Mouse (Mus musculus) forebrain, embryonic 11.5 days (tissue): ENCODE results near the gene Rhoa. TPM values are rescaled to one million over a fixed set of nuclear protein-coding genes. Genes with fewer than 3 reads are reported as not detected.

ENCODE experiments used
- ATAC-seq: fragments of 200-750 bp; cut with Nextera tagmentation; replicated peaks from 2 replicates; pipeline ENCODE4 v1.8.0; 2017; ENCODE audit warnings: moderate TSS enrichment; ENCODE audit not compliant: low FRiP score
- DNase-seq: peaks from one replicate; pipeline ENCODE4 v3.0.0-alpha.2; 2017; ENCODE audit warnings: low spot score
- H3K27ac ChIP-seq: fragments of 300-500 bp; sonication (generic); 2 replicates; pipeline ENCODE4 v1.5.1; 2014; ENCODE audit warnings: low read depth, low read length
- H3K27me3 ChIP-seq: fragments of 300-500 bp; sonication (generic); 2 replicates; pipeline ENCODE4 v1.6.1; 2014; ENCODE audit warnings: mild to moderate bottlenecking, low read length, mixed read lengths; ENCODE audit not compliant: control insufficient read depth, insufficient read depth
- H3K36me3 ChIP-seq: fragments of 300-500 bp; sonication (generic); 2 replicates; pipeline ENCODE4 v1.6.1; 2014; ENCODE audit warnings: mild to moderate bottlenecking, low read length, moderate library complexity, mixed read lengths; ENCODE audit not compliant: control insufficient read depth, insufficient read depth
- H3K4me1 ChIP-seq: fragments of 300-500 bp; sonication (generic); replicated peaks from 2 replicates; pipeline ENCODE4 v1.6.1; 2014; ENCODE audit warnings: low read length, mixed read lengths; ENCODE audit not compliant: control insufficient read depth, insufficient read depth
- H3K4me2 ChIP-seq: fragments of 300-500 bp; sonication (generic); 2 replicates; pipeline ENCODE4 v1.6.1; 2014; ENCODE audit warnings: low read depth, mild to moderate bottlenecking, low read length, moderate library complexity, mixed read lengths; ENCODE audit not compliant: severe bottlenecking
- H3K4me3 ChIP-seq: fragments of 300-500 bp; sonication (generic); 2 replicates; pipeline ENCODE4 v1.5.1; 2014; ENCODE audit warnings: low read depth, low read length
- H3K9ac ChIP-seq: fragments of 300-500 bp; sonication (generic); 2 replicates; pipeline ENCODE4 v1.6.1; 2014; ENCODE audit warnings: low read length
- H3K9me3 ChIP-seq: fragments of 300-500 bp; sonication (generic); 2 replicates; pipeline ENCODE4 v1.6.1; 2016; ENCODE audit warnings: low read length, mixed read lengths; ENCODE audit not compliant: control insufficient read depth
- WGBS: fragments of 180-500 bp; shearing (Covaris S2); extraction: QIAGEN DNeasy Blood & Tissue Kit; methylation state at CpG from one replicate; pipeline ENCODE4 v1.1.7; 2014; 5-methylcytosine and 5-hydroxymethylcytosine counted together
- polyA plus RNA-seq: library from polyadenylated mRNA; unstranded; fragments of >200 nt; fragmentation: Nextera tagmentation; extraction: Ambion mirVana; gene quantifications from 2 replicates; pipeline ENCODE4 v1.2.1, GENCODE M21; 2014

Rhoa gene
- polyA plus RNA-seq, 1 experiment from 2014 or later: 303 TPM

- Histone ChIP-seq H3K4me1 (peaks cover 10% of the 10 kb centered on the region), H3K9ac (peak overlapping the region; percentile 90), H3K9me3 (no peaks in the 10 kb centered on the region), H3K4me2 (peak overlapping the region; percentile 86), H3K27me3 (no peaks in the 10 kb centered on the region), H3K36me3 (peaks cover 4% of the 10 kb centered on the region; the same call in 1 of the 2 replicates), H3K4me3 (peak overlapping the region; percentile 79), H3K27ac (peak overlapping the region; percentile 25; the same call in 1 of the 2 replicates)
- ATAC-seq (no peak), DNase-seq (no peak)
- WGBS: 76% methylated on average over 10 of the region's 10 CpGs
These were observed 34.6 kb downstream of the Rhoa start for GRCm38 (mm10) chr9:108340258-108341138.

GRCm38 (mm10) chr9:108341139-108341475 is 35.2 kb downstream of the Rhoa start:
- WGBS: 93% methylated on average over 5 of the region's 5 CpGs
- Histone ChIP-seq H3K36me3 (peaks cover 4% of the 10 kb centered on the region; the same call in 1 of the 2 replicates), H3K27me3 (no peaks in the 10 kb centered on the region), H3K4me2 (no peak overlapping the region), H3K27ac (no peak overlapping the region), H3K9ac (no peak overlapping the region; the same call in 1 of the 2 replicates), H3K4me3 (no peak overlapping the region), H3K4me1 (peaks cover 10% of the 10 kb centered on the region), H3K9me3 (no peaks in the 10 kb centered on the region)
- no peak for ATAC-seq
- no peak for DNase-seq

GRCm38 (mm10) chr9:108341801-108342200 is 35.9 kb downstream of the Rhoa start:
- no peaks in the 10 kb centered on the region for H3K27me3 ChIP-seq
- DNase-seq (no peak), ATAC-seq (no peak)
- peaks cover 12% of the 10 kb centered on the region for H3K4me1 ChIP-seq
- H3K4me3 ChIP-seq: no peak overlapping the region
- H3K9me3 ChIP-seq: no peaks in the 10 kb centered on the region
- no peak overlapping the region for H3K27ac ChIP-seq
- H3K4me2 ChIP-seq: no peak overlapping the region
- H3K9ac ChIP-seq: no peak overlapping the region
- peaks cover 4% of the 10 kb centered on the region; the same call in 1 of the 2 replicates for H3K36me3 ChIP-seq

- Histone ChIP-seq H3K27me3 (no peaks in the 10 kb centered on the region), H3K4me1 (peaks cover 14% of the 10 kb centered on the region), H3K9ac (no peak overlapping the region), H3K4me2 (no peak overlapping the region), H3K36me3 (peaks cover 4% of the 10 kb centered on the region; the same call in 1 of the 2 replicates), H3K4me3 (no peak overlapping the region), H3K27ac (no peak overlapping the region), H3K9me3 (no peaks in the 10 kb centered on the region)
- no peak for DNase-seq
- WGBS: 62% methylated on average over 5 of the region's 5 CpGs
- no peak for ATAC-seq
These were observed 36.4 kb downstream of the Rhoa start for GRCm38 (mm10) chr9:108342301-108342831.

- H3K27ac ChIP-seq: no peak overlapping the region
- ATAC-seq: no peak
These were observed 37.4 kb downstream of the Rhoa start for GRCm38 (mm10) chr9:108343331-108343730.

GRCm38 (mm10) chr9:108343835-108344234 is 37.9 kb downstream of the Rhoa start:
- Histone ChIP-seq H3K4me1 (peaks cover 19% of the 10 kb centered on the region), H3K27ac (no peak overlapping the region), H3K4me3 (no peak overlapping the region), H3K27me3 (no peaks in the 10 kb centered on the region), H3K9me3 (no peaks in the 10 kb centered on the region), H3K4me2 (no peak overlapping the region), H3K9ac (no peak overlapping the region), H3K36me3 (peaks cover 4% of the 10 kb centered on the region; the same call in 1 of the 2 replicates)
- WGBS: 89% methylated on average over 1 of the region's 1 CpGs
- DNase-seq (no peak), ATAC-seq (no peak)

More at GRCm38 (mm10) chr9:108343331-108343730, 37.4 kb downstream of the Rhoa start:
- Histone ChIP-seq H3K4me1 (peaks cover 14% of the 10 kb centered on the region), H3K9ac (no peak overlapping the region), H3K27me3 (no peaks in the 10 kb centered on the region), H3K36me3 (peaks cover 4% of the 10 kb centered on the region; the same call in 1 of the 2 replicates), H3K4me2 (no peak overlapping the region), H3K4me3 (no peak overlapping the region), H3K9me3 (no peaks in the 10 kb centered on the region)
- no peak for DNase-seq
- 88% methylated on average over 3 of the region's 3 CpGs for WGBS

- ATAC-seq (no peak), DNase-seq (no peak)
- H3K4me2 ChIP-seq: no peak overlapping the region
- H3K9me3 ChIP-seq: no peaks in the 10 kb centered on the region
- H3K36me3 ChIP-seq: peaks cover 4% of the 10 kb centered on the region; the same call in 1 of the 2 replicates
- peaks cover 18% of the 10 kb centered on the region for H3K4me1 ChIP-seq
- no peak overlapping the region for H3K9ac ChIP-seq
- no peak overlapping the region for H3K4me3 ChIP-seq
- no peaks in the 10 kb centered on the region for H3K27me3 ChIP-seq
- WGBS: 89% methylated on average over 4 of the region's 4 CpGs
- no peak overlapping the region for H3K27ac ChIP-seq
These were observed 38.5 kb downstream of the Rhoa start for GRCm38 (mm10) chr9:108344471-108344870.

- H3K9me3 ChIP-seq: no peaks in the 10 kb centered on the region
- WGBS: 9% methylated on average over 11 of the region's 11 CpGs
- peak overlapping the region; percentile 94 for H3K27ac ChIP-seq
- H3K4me3 ChIP-seq: peak overlapping the region; percentile 60
- H3K27me3 ChIP-seq: no peaks in the 10 kb centered on the region
- DNase-seq: no peak
- peaks cover 9% of the 10 kb centered on the region for H3K4me1 ChIP-seq
- peaks cover 10% of the 10 kb centered on the region for H3K36me3 ChIP-seq
- peak overlapping the region; percentile 77 for H3K4me2 ChIP-seq
- H3K9ac ChIP-seq: peak overlapping the region; percentile 90
- no peak for ATAC-seq
These were observed 41.1 kb downstream of the Rhoa start for GRCm38 (mm10) chr9:108347024-108347423.
